Mouse (Mus musculus) CD4-positive, CD25-positive, alpha-beta regulatory T cell, adult 9 weeks (primary cell): Measurements from ENCODE around the gene Gon4l. TPM values are rescaled to one million over a fixed set of nuclear protein-coding genes. Genes with fewer than 3 reads are reported as not detected.

ENCODE experiments used
- polyA plus RNA-seq: library from polyadenylated mRNA; unstranded; fragments of 100-300 nt; shearing (Covaris generic); gene quantifications from one replicate; pipeline ENCODE4 v1.2.1, GENCODE M21; 2017

Gene Gon4l
- 39.9 TPM for polyA plus RNA-seq

GRCm38 (mm10) chr3:88834951-88835491, at the start of gene Gon4l:
Gene Gon4l, plus strand, starts transcription at chr3:88835231.

GRCm38 (mm10) chr3:88913511-88914383, 78.7 kb downstream of the Gon4l start, which contains the start of gene Msto1:
Gene Msto1, minus strand, starts transcription at chr3:88913999.

GRCm38 (mm10) chr3:88950576-88951326, 115.7 kb downstream of the Gon4l start, which contains the start of the genes Ash1l and Dap3:
Gene Ash1l, plus strand, starts transcription at chr3:88950622.
Gene Dap3, minus strand, starts transcription at chr3:88951181.

Other genes with a start within 250 kb of the Gon4l start
- gene Arhgef2, start 229.3 kb upstream of the Gon4l start, polyA plus RNA-seq = 139 TPM
- gene Rxfp4, start 182.1 kb upstream of the Gon4l start, polyA plus RNA-seq = not detected
- gene Khdc4, start 149.4 kb upstream of the Gon4l start, polyA plus RNA-seq = 51.5 TPM
- gene Rit1, start 118.4 kb upstream of the Gon4l start, polyA plus RNA-seq = 63.2 TPM
- 76.8 TPM for gene Syt11, start 60.1 kb upstream of the Gon4l start, polyA plus RNA-seq
- 35.0 TPM for gene Msto1, start 78.8 kb downstream of the Gon4l start, polyA plus RNA-seq
- gene Ash1l, start 115.4 kb downstream of the Gon4l start, polyA plus RNA-seq = 35.1 TPM
- 174 TPM for gene Dap3, start 116.0 kb downstream of the Gon4l start, polyA plus RNA-seq